Mouse (Mus musculus): ENCODE measurements around the gene Snrk.

- TF ChIP-seq EP300 (optimal IDR thresholded peaks at IDR 0.05) (no peak), CTCF (IDR thresholded peaks at IDR 0.05; ENCODE audit: low read depth) (no peak)
These were observed 1.5 kb upstream of the Snrk start for GRCm38 (mm10) chr9:122115552-122115951.

Data from stomach, postnatal 0 days (tissue).